In the genomic region with DNA sequence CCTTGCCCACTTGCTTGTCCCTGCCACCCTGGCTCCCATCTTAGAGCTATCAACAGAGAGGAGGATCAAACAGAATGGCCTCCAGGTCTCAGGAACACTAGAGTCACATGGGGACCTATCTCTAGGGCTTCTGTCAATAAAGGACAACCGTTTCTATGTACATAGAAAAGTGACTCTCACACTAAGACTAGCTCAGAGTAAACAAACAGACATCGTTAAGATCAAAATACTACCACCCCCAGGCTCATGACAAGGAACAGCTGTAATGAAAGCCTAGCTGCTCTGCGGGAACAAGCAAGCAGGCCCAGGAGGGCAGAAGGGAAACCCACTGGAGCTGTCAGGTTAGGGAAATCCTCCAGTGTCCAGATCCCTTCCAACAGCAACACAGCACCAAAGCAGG, we compare ENCODE assay signal across 15 mouse cellular contexts.
"Had no signal": no experiment of that assay in that cellular context is flagged by ENCODE, and none has a peak within 500 bp of the region (broad histone marks: within the 10 kb centered on the region; RNA-seq: fewer than 3 reads in every experiment).

No protein-coding gene starts in this region.

- H3K27me3 ChIP-seq: liver, embryonic 12.5 days; lung, embryonic 15.5 days; midbrain, embryonic 13.5 days; midbrain, embryonic 15.5 days; neural tube, embryonic 12.5 days; stomach, embryonic 15.5 days had no signal

- H3K9ac ChIP-seq: liver, embryonic 12.5 days; liver, embryonic 14.5 days; lung, embryonic 15.5 days; midbrain, embryonic 13.5 days; midbrain, embryonic 15.5 days; neural tube, embryonic 12.5 days; stomach, embryonic 15.5 days had no signal

- H3K4me3 ChIP-seq: liver, embryonic 12.5 days; lung, embryonic 15.5 days; midbrain, embryonic 10.5 days; midbrain, embryonic 13.5 days; midbrain, embryonic 15.5 days; neural tube, embryonic 12.5 days; stomach, embryonic 15.5 days had no signal

- ATAC-seq: liver, embryonic 12.5 days; midbrain, embryonic 13.5 days; midbrain, embryonic 15.5 days had no signal

- H3K4me1 ChIP-seq: liver, embryonic 12.5 days; midbrain, embryonic 10.5 days; midbrain, embryonic 13.5 days; neural tube, embryonic 12.5 days; stomach, embryonic 15.5 days had no signal

- H3K9me3 ChIP-seq: liver, embryonic 12.5 days; lung, embryonic 15.5 days; midbrain, embryonic 10.5 days; midbrain, embryonic 13.5 days; midbrain, embryonic 15.5 days; neural tube, embryonic 12.5 days; stomach, embryonic 15.5 days had no signal

- DNase-seq: lung, adult 2 months; lung, postnatal 4 days; right cerebral cortex, postnatal 14 days; thymus, adult 2 months; thymus, postnatal 25 days; thymus, postnatal 4 days had no signal

- H3K4me2 ChIP-seq: liver, embryonic 12.5 days; lung, embryonic 15.5 days; midbrain, embryonic 13.5 days; midbrain, embryonic 15.5 days; neural tube, embryonic 12.5 days; stomach, embryonic 15.5 days had no signal

- H3K27ac ChIP-seq: liver, embryonic 12.5 days; liver, embryonic 14.5 days; lung, embryonic 15.5 days; midbrain, embryonic 10.5 days; midbrain, embryonic 15.5 days; neural tube, embryonic 12.5 days; stomach, embryonic 15.5 days; stomach, postnatal 0 days had no signal
